Mouse (Mus musculus) bone marrow, adult 2 months (tissue): ENCODE measurements around the gene Ptprg.

Source experiments
- CTCF ChIP-seq: fragments of 200-500 bp; IDR thresholded peaks from 2 replicates; pipeline ENCODE4 v1.5.1; 2011; ENCODE audit warnings: low read length, control low read depth; ENCODE audit not compliant: control insufficient read depth, insufficient read depth
- POLR2A ChIP-seq: fragments of 200-500 bp; IDR thresholded peaks from 2 replicates; pipeline ENCODE4 v1.6.1; 2011; ENCODE audit warnings: low read depth, mild to moderate bottlenecking, control low read depth, low read length, borderline replicate concordance; ENCODE audit not compliant: control insufficient read depth

GRCm38 (mm10) chr14:11837714-11838113, 284.4 kb downstream of the Ptprg start:
- TF ChIP-seq CTCF, result no peak
- TF ChIP-seq POLR2A, result no peak
